17 mouse cellular contexts compared by ENCODE assay signal in genomic region chr1:133417113-133417512, GRCm38 (mm10). TPM values are rescaled to one million over a fixed set of nuclear protein-coding genes. Genes with fewer than 3 reads are reported as not detected.
DNase-seq lines count a peak whose midpoint lies in the region; ATAC-seq and TF ChIP-seq lines count a peak whose summit lies in the region.
"Had no signal": no experiment of that assay in that cellular context is flagged by ENCODE, and none has a peak within 500 bp of the region (broad histone marks: within the 10 kb centered on the region; RNA-seq: fewer than 3 reads in every experiment).

No protein-coding gene starts in this region.

- peaks cover 52% of the 10 kb centered on the region for H3K4me1 ChIP-seq in heart, embryonic 13.5 days
- H3K4me1 ChIP-seq in liver, embryonic 16.5 days (ENCODE audit: control insufficient read depth, low read depth, low read length) = peaks cover 13% of the 10 kb centered on the region
- H3K4me1 ChIP-seq in E14TG2a.4 (replicated peaks; ENCODE audit: low read depth, low read length) = peaks cover 96% of the 10 kb centered on the region
- H3K4me1 ChIP-seq in limb, embryonic 10.5 days = peaks cover 92% of the 10 kb centered on the region

- peak overlapping the region; percentile 74; the same call in 1 of the 2 replicates for H3K4me2 ChIP-seq in heart, embryonic 13.5 days
- no peak overlapping the region; the same call in 1 of the 2 replicates for H3K4me2 ChIP-seq in liver, embryonic 16.5 days (ENCODE audit: low read depth, low read length)

- ATAC-seq in heart, embryonic 13.5 days (ENCODE audit: extremely low read depth, insufficient number of reproducible peaks, low FRiP score, low TSS enrichment) = no peak
- no peak for ATAC-seq in liver, embryonic 16.5 days (ENCODE audit: low read depth)

- no peak overlapping the region for H3K27ac ChIP-seq in heart, embryonic 13.5 days (replicated peaks)
- H3K27ac ChIP-seq in liver, embryonic 16.5 days (ENCODE audit: low read length) = peak overlapping the region; percentile 22; the same call in 1 of the 2 replicates
- peak overlapping the region; percentile 84; the same call in 1 of the 2 replicates for H3K27ac ChIP-seq in limb, embryonic 10.5 days
- H3K27ac ChIP-seq: limb, embryonic 13.5 days had no signal

- no peak for DNase-seq in heart, adult 8-10 months (ENCODE audit: low spot score)
- no peak for DNase-seq in liver
- DNase-seq in limb, embryonic 10.5 days (ENCODE audit: low spot score) = no peak
- DNase-seq in cerebellum, adult 8-10 months = no peak
- DNase-seq in layer of hippocampus, postnatal 14 days (ENCODE audit: low spot score in 2 of 2) = no peak
- DNase-seq: cerebellum, postnatal 10 days; kidney, postnatal 25 days; layer of hippocampus, postnatal 36 days had no signal

- no peak for TF ChIP-seq CTCF in E14TG2a.4 (conservative IDR thresholded peaks at IDR 0.05; ENCODE audit: low read length)

- 59% methylated on average over 3 of the region's 3 CpGs for WGBS in heart, embryonic 13.5 days
- WGBS in liver, embryonic 16.5 days (ENCODE audit: insufficient replicate concordance) = 29% methylated on average over 3 of the region's 3 CpGs
- WGBS in limb, embryonic 10.5 days = 76% methylated on average over 3 of the region's 3 CpGs

- H3K9ac ChIP-seq in heart, embryonic 13.5 days = 0 out of 2 replicates have a peak overlapping the region, but pooled peaks have one; percentile 78
- no peak overlapping the region for H3K9ac ChIP-seq in liver, embryonic 16.5 days (ENCODE audit: low read depth, low read length)

- H3K9me3 ChIP-seq in heart, embryonic 13.5 days = no peaks in the 10 kb centered on the region
- no peaks in the 10 kb centered on the region for H3K9me3 ChIP-seq in liver, embryonic 16.5 days (replicated peaks; ENCODE audit: control insufficient read depth, low read length)
- H3K9me3 ChIP-seq in E14TG2a.4 (ENCODE audit: low read length) = no peaks in the 10 kb centered on the region
- no peaks in the 10 kb centered on the region for H3K9me3 ChIP-seq in limb, embryonic 10.5 days (replicated peaks)
- H3K9me3 ChIP-seq: hindbrain, embryonic 12.5 days; limb, embryonic 13.5 days; megakaryocyte, embryonic 14.5 days had no signal

- peaks cover 9% of the 10 kb centered on the region for H3K27me3 ChIP-seq in heart, embryonic 13.5 days (replicated peaks)
- peaks cover 10% of the 10 kb centered on the region for H3K27me3 ChIP-seq in liver, embryonic 16.5 days (ENCODE audit: control insufficient read depth, insufficient read depth, low read depth, low read length)
- peaks cover 28% of the 10 kb centered on the region for H3K27me3 ChIP-seq in E14TG2a.4 (ENCODE audit: insufficient read depth, low read length)
- no peaks in the 10 kb centered on the region for H3K27me3 ChIP-seq in limb, embryonic 10.5 days (ENCODE audit: low read depth, poor library complexity, severe bottlenecking)
- H3K27me3 ChIP-seq: hindbrain, embryonic 12.5 days had no signal

- no peak overlapping the region for H3K4me3 ChIP-seq in heart, embryonic 13.5 days
- H3K4me3 ChIP-seq in liver, embryonic 16.5 days (ENCODE audit: low read depth, low read length) = no peak overlapping the region
- peak overlapping the region; percentile 32; the same call in 1 of the 2 replicates for H3K4me3 ChIP-seq in E14TG2a.4 (replicated peaks; ENCODE audit: low read length)
- no peak overlapping the region for H3K4me3 ChIP-seq in limb, embryonic 10.5 days
- H3K4me3 ChIP-seq: hindbrain, embryonic 12.5 days; limb, embryonic 13.5 days had no signal

- H3K36me3 ChIP-seq in heart, embryonic 13.5 days = no peaks in the 10 kb centered on the region
- H3K36me3 ChIP-seq in liver, embryonic 16.5 days (ENCODE audit: control insufficient read depth, insufficient read depth) = no peaks in the 10 kb centered on the region
- H3K36me3 ChIP-seq in E14TG2a.4 (ENCODE audit: insufficient read depth, low read length) = no peaks in the 10 kb centered on the region
- no peaks in the 10 kb centered on the region for H3K36me3 ChIP-seq in limb, embryonic 10.5 days
- H3K36me3 ChIP-seq: hindbrain, embryonic 12.5 days; limb, embryonic 13.5 days had no signal

RNA-seq across cellular contexts. Expression of gene Sox13, which starts 7.1 kb away (rescaled TPM):
- polyA plus RNA-seq in heart, embryonic 13.5 days (2015; fragmentation: Nextera tagmentation; extraction: Ambion mirVana) = 4.3 and 4.9 TPM in 2 replicates
- 10 to 100 TPM; 11.0 to 14.4 (median 13.9) TPM for total RNA-seq in heart, adult 8-10 months (2022)
- 1.4 and 1.7 TPM in 2 replicates for polyA plus RNA-seq in liver, embryonic 16.5 days (2015; fragmentation: Nextera tagmentation; extraction: Ambion mirVana)
- 10.3 and 12.9 TPM in 2 replicates for polyA plus RNA-seq in limb, embryonic 10.5 days (2016; fragmentation: Nextera tagmentation; extraction: Ambion mirVana)
- total RNA-seq in layer of hippocampus, postnatal 14 days (2021) = 10 to 100 TPM; 11.3 to 11.5 TPM
- total RNA-seq: MEL; monocyte, adult 5-6 weeks had no signal

RNA-seq across cellular contexts. Expression of gene Etnk2, which starts 53.7 kb away (rescaled TPM):
- polyA plus RNA-seq in heart, embryonic 13.5 days (2015; fragmentation: Nextera tagmentation; extraction: Ambion mirVana) = 1.5 and 1.6 TPM in 2 replicates
- total RNA-seq in heart, adult 8-10 months (2022) = under 1 TPM; 0.16 to 0.69 (median 0.33) TPM
- 15.5 and 20.3 TPM in 2 replicates for polyA plus RNA-seq in liver, embryonic 16.5 days (2015; fragmentation: Nextera tagmentation; extraction: Ambion mirVana)
- polyA plus RNA-seq in limb, embryonic 10.5 days (2016; fragmentation: Nextera tagmentation; extraction: Ambion mirVana) = 1.7 and 2.0 TPM in 2 replicates
- total RNA-seq in layer of hippocampus, postnatal 14 days (2021) = 1 to 10 TPM; 5.3 to 5.9 TPM
- total RNA-seq: monocyte, adult 5-6 weeks had no signal
- polyA plus RNA-seq: C2C12 had no signal
